Mouse (Mus musculus): Measurements from ENCODE around the gene Bend5.
A peak's percentile ranks its signal among the peaks of the same experiment; 100 is the strongest.

Gene Bend5

GRCm38 (mm10) chr4:111414818-111415488 lies at the start of gene Bend5:
TSS of gene Bend5 (plus strand) at chr4:111415006.
- peak; percentile 63 for DNase-seq (ENCODE audit: low spot score)

- DNase-seq (ENCODE audit: low spot score), result no peak
Measured at GRCm38 (mm10) chr4:111367771-111368170, 47.0 kb upstream of the Bend5 start.

GRCm38 (mm10) chr4:111377159-111377558 lies 37.6 kb upstream of the Bend5 start:
- DNase-seq (ENCODE audit: low spot score), result no peak

GRCm38 (mm10) chr4:111378071-111378470 lies 36.7 kb upstream of the Bend5 start:
- DNase-seq (ENCODE audit: low spot score), result no peak

- DNase-seq (ENCODE audit: low spot score), result no peak
Measured at GRCm38 (mm10) chr4:111383101-111383500, 31.7 kb upstream of the Bend5 start.

- DNase-seq (ENCODE audit: low spot score), result no peak
Measured at GRCm38 (mm10) chr4:111390736-111391135, 24.1 kb upstream of the Bend5 start.

- no peak for DNase-seq (ENCODE audit: low spot score)
Measured at GRCm38 (mm10) chr4:111399784-111400183, 15.0 kb upstream of the Bend5 start.

GRCm38 (mm10) chr4:111400676-111401075 lies 14.1 kb upstream of the Bend5 start:
- no peak for DNase-seq (ENCODE audit: low spot score)

GRCm38 (mm10) chr4:111403243-111403642 lies 11.6 kb upstream of the Bend5 start:
- DNase-seq (ENCODE audit: low spot score), result no peak

GRCm38 (mm10) chr4:111410731-111411130 lies 4.1 kb upstream of the Bend5 start:
- DNase-seq (ENCODE audit: low spot score), result no peak

- DNase-seq (ENCODE audit: low spot score), result no peak
Measured at GRCm38 (mm10) chr4:111414399-111414798, 407 bp upstream of the Bend5 start.

GRCm38 (mm10) chr4:111416126-111416525 lies 1.3 kb downstream of the Bend5 start:
- no peak for DNase-seq (ENCODE audit: low spot score)

- no peak for DNase-seq (ENCODE audit: low spot score)
Measured at GRCm38 (mm10) chr4:111416551-111416950, 1.7 kb downstream of the Bend5 start.

GRCm38 (mm10) chr4:111417716-111418115 lies 2.9 kb downstream of the Bend5 start:
- DNase-seq (ENCODE audit: low spot score), result no peak

- no peak for DNase-seq (ENCODE audit: low spot score)
Measured at GRCm38 (mm10) chr4:111419476-111419875, 4.7 kb downstream of the Bend5 start.

GRCm38 (mm10) chr4:111420031-111420430 lies 5.2 kb downstream of the Bend5 start:
- no peak for DNase-seq (ENCODE audit: low spot score)

- no peak for DNase-seq (ENCODE audit: low spot score)
Measured at GRCm38 (mm10) chr4:111420955-111421354, 6.1 kb downstream of the Bend5 start.

GRCm38 (mm10) chr4:111421785-111422184 lies 7.0 kb downstream of the Bend5 start:
- DNase-seq (ENCODE audit: low spot score), result no peak

- DNase-seq (ENCODE audit: low spot score), result no peak
Measured at GRCm38 (mm10) chr4:111424371-111424950, 9.7 kb downstream of the Bend5 start.

- DNase-seq (ENCODE audit: low spot score), result peak; percentile 8
Measured at GRCm38 (mm10) chr4:111425170-111425569, 10.4 kb downstream of the Bend5 start.

GRCm38 (mm10) chr4:111431186-111431585 lies 16.4 kb downstream of the Bend5 start:
- no peak for DNase-seq (ENCODE audit: low spot score)

GRCm38 (mm10) chr4:111432013-111432412 lies 17.2 kb downstream of the Bend5 start:
- DNase-seq (ENCODE audit: low spot score), result no peak

- no peak for DNase-seq (ENCODE audit: low spot score)
Measured at GRCm38 (mm10) chr4:111432417-111432816, 17.6 kb downstream of the Bend5 start.

GRCm38 (mm10) chr4:111441709-111442108 lies 26.9 kb downstream of the Bend5 start:
- no peak for DNase-seq (ENCODE audit: low spot score)
